Mouse (Mus musculus): Measurements from ENCODE around the gene Plekhm3. TPM values are rescaled to one million over a fixed set of nuclear protein-coding genes. Genes with fewer than 3 reads are reported as not detected.

Gene Plekhm3
- polyA plus RNA-seq, 2 experiments, result 0.58 to 0.63 TPM

DNA sequence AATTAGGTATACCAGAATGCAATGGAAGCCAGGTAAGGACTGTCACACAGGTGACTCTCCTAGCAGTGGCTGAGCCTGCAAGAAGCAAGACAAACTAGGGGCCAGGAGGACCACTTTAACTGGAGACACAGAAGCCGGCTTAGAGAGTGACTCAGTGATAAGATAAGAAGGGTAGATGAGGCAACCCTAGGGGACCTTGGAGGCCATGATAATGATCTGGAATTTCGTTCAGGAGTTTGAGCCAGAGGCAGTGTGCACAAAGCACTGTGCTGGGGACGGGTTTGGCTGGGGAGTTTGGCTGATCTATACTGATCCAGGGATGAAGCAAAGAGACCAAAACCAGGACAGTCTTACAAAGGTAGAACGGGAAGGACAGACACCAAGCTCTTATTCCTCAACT, 195.0 kb downstream of the Plekhm3 start:
- Histone ChIP-seq H3K27me3 (ENCODE audit: control insufficient read depth, insufficient read depth, low read length) (no peaks in the 10 kb centered on the region), H3K4me2 (ENCODE audit: low read depth) (no peak overlapping the region), H3K36me3 (replicated peaks; ENCODE audit: control insufficient read depth, insufficient read depth, low read depth) (no peaks in the 10 kb centered on the region), H3K9me3 (ENCODE audit: control insufficient read depth, low read length) (no peaks in the 10 kb centered on the region), H3K27ac (no peak overlapping the region), H3K9ac (replicated peaks) (no peak overlapping the region), H3K4me1 (replicated peaks; ENCODE audit: control insufficient read depth in 2 of 2, insufficient read depth in 2 of 2, low read length in 1 of 2) (peaks cover 0 to 3% of the 10 kb centered on the region in 2 experiments; a peak in 1 of 4 replicates), H3K4me3 (ENCODE audit: insufficient read depth in 1 of 2, low read depth in 2 of 2, low read length in 2 of 2) (no peak overlapping the region)
- TF ChIP-seq CTCF (IDR thresholded peaks at IDR 0.05; ENCODE audit: low read depth), result no peak
- TF ChIP-seq EP300 (IDR thresholded peaks at IDR 0.05; ENCODE audit: low read depth), result no peak
- DNase-seq (ENCODE audit: low read depth in 3 of 3, low spot score in 3 of 3), result no peak
- 34% methylated on average over 4 of the region's 4 CpGs for WGBS (ENCODE audit: insufficient replicate concordance)
- no peak for ATAC-seq (ENCODE audit: insufficient read depth)

- TF ChIP-seq EP300 (IDR thresholded peaks at IDR 0.05; ENCODE audit: low read depth) (no peak), CTCF (IDR thresholded peaks at IDR 0.05; ENCODE audit: low read depth) (no peak)
Observed at GRCm38 (mm10) chr1:64757766-64758165, 198.9 kb downstream of the Plekhm3 start.

GRCm38 (mm10) chr1:64757254-64757653, 199.4 kb downstream of the Plekhm3 start:
- H3K9ac ChIP-seq (replicated peaks), result no peak overlapping the region
- no peaks in the 10 kb centered on the region for H3K36me3 ChIP-seq (replicated peaks; ENCODE audit: control insufficient read depth, insufficient read depth, low read depth)
- no peaks in the 10 kb centered on the region for H3K9me3 ChIP-seq (ENCODE audit: control insufficient read depth, low read length)
- no peak for TF ChIP-seq CTCF (IDR thresholded peaks at IDR 0.05; ENCODE audit: low read depth)
- TF ChIP-seq EP300 (IDR thresholded peaks at IDR 0.05; ENCODE audit: low read depth), result no peak
- H3K4me1 ChIP-seq (replicated peaks; ENCODE audit: control insufficient read depth in 2 of 2, insufficient read depth in 2 of 2, low read length in 1 of 2), result peaks cover 5 to 16% of the 10 kb centered on the region in 2 experiments; a peak in 3 of 4 replicates
- ATAC-seq (ENCODE audit: insufficient read depth) (no peak), DNase-seq (ENCODE audit: low read depth in 3 of 3, low spot score in 3 of 3) (no peak)
- WGBS (ENCODE audit: insufficient replicate concordance), result 35% methylated on average over 2 of the region's 2 CpGs
- H3K27ac ChIP-seq, result no peak overlapping the region
- no peak overlapping the region for H3K4me3 ChIP-seq (ENCODE audit: insufficient read depth in 1 of 2, low read depth in 2 of 2, low read length in 2 of 2)
- no peak overlapping the region for H3K4me2 ChIP-seq (ENCODE audit: low read depth)
- H3K27me3 ChIP-seq (ENCODE audit: control insufficient read depth, insufficient read depth, low read length), result no peaks in the 10 kb centered on the region

More at GRCm38 (mm10) chr1:64757766-64758165, 198.9 kb downstream of the Plekhm3 start:
- no peaks in the 10 kb centered on the region for H3K9me3 ChIP-seq (ENCODE audit: control insufficient read depth, low read length)
- no peak overlapping the region for H3K4me2 ChIP-seq (ENCODE audit: low read depth)
- H3K27me3 ChIP-seq (ENCODE audit: control insufficient read depth, insufficient read depth, low read length), result no peaks in the 10 kb centered on the region
- WGBS (ENCODE audit: insufficient replicate concordance), result 63% methylated on average over 5 of the region's 5 CpGs
- H3K4me1 ChIP-seq (replicated peaks; ENCODE audit: control insufficient read depth in 2 of 2, insufficient read depth in 2 of 2, low read length in 1 of 2), result peaks cover 5 to 16% of the 10 kb centered on the region in 2 experiments; a peak in 3 of 4 replicates
- H3K27ac ChIP-seq, result no peak overlapping the region
- ATAC-seq (ENCODE audit: insufficient read depth) (no peak), DNase-seq (ENCODE audit: low read depth in 3 of 3, low spot score in 3 of 3) (no peak)
- no peak overlapping the region for H3K4me3 ChIP-seq (ENCODE audit: insufficient read depth in 1 of 2, low read depth in 2 of 2, low read length in 2 of 2)
- no peaks in the 10 kb centered on the region for H3K36me3 ChIP-seq (replicated peaks; ENCODE audit: control insufficient read depth, insufficient read depth, low read depth)
- no peak overlapping the region for H3K9ac ChIP-seq (replicated peaks)

DNA sequence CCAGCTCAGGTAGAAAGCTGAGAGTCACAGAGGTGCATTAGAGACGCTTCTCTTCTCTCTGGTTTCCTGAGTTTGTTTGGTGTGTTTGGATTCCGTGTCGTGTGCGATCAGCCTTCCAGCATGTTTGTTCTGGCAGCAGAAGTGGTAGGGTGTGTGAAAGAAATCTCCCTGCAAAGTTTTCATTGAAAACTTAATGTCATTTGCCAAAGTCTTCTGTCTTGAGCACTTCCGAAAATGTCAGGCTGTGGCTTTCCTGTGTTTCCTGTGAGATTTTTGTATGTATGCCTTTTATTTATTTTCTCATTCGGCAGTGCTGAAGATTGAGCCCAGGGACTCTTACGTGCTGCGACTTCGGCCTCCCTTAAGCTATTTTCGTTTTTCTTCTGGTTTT, 200.0 kb downstream of the Plekhm3 start:
- no peak overlapping the region for H3K27ac ChIP-seq
- H3K9me3 ChIP-seq (ENCODE audit: control insufficient read depth, low read length), result no peaks in the 10 kb centered on the region
- WGBS (ENCODE audit: insufficient replicate concordance), result 21% methylated on average over 10 of the region's 10 CpGs
- no peaks in the 10 kb centered on the region for H3K36me3 ChIP-seq (replicated peaks; ENCODE audit: control insufficient read depth, insufficient read depth, low read depth)
- ATAC-seq (ENCODE audit: insufficient read depth) (no peak), DNase-seq (ENCODE audit: low read depth in 3 of 3, low spot score in 3 of 3) (no peak)
- H3K4me2 ChIP-seq (ENCODE audit: low read depth), result no peak overlapping the region
- H3K4me1 ChIP-seq (replicated peaks; ENCODE audit: control insufficient read depth in 2 of 2, insufficient read depth in 2 of 2, low read length in 1 of 2), result peaks cover 5 to 16% of the 10 kb centered on the region in 2 experiments; a peak in 3 of 4 replicates
- no peaks in the 10 kb centered on the region for H3K27me3 ChIP-seq (ENCODE audit: control insufficient read depth, insufficient read depth, low read length)
- TF ChIP-seq CTCF (IDR thresholded peaks at IDR 0.05; ENCODE audit: low read depth), result no peak
- no peak for TF ChIP-seq EP300 (IDR thresholded peaks at IDR 0.05; ENCODE audit: low read depth)
- no peak overlapping the region for H3K4me3 ChIP-seq (ENCODE audit: insufficient read depth in 1 of 2, low read depth in 2 of 2, low read length in 2 of 2)
- no peak overlapping the region for H3K9ac ChIP-seq (replicated peaks)

DNA sequence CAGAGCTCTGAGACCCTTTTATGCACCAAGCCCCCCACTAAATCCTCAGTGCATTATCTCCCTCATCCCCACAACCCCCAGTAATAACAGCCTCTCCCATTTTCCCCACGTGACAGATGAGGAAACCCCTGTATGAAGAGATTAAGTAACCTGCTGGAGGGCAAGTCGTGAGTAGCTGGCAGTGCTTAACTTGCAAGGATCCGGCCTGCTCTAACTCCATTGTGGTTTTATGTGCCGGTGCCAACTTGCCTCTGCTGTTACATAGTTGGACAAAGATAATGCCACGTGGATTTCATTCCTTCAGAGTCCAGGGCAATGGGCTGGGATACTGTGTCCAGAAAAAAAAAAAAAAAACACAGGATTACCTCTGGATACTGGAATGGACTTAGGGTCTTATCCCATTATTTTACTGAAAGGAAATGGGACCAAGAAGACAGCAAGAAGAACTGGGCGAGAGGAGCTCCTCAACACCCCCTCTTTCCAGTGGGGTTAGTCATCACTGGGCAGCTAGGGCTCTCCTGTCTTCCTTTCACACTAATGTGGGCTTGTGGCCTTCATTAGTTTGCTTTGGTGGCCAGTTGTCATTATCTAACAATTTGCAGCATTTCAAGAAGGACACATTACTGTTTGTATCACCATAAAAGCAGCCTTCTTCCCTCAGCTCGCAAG, 200.5 kb downstream of the Plekhm3 start:
- 16% methylated on average over 7 of the region's 7 CpGs for WGBS (ENCODE audit: insufficient replicate concordance)
- Histone ChIP-seq H3K9ac (replicated peaks) (no peak overlapping the region), H3K4me3 (ENCODE audit: insufficient read depth in 1 of 2, low read depth in 2 of 2, low read length in 2 of 2) (no peak overlapping the region), H3K4me1 (replicated peaks; ENCODE audit: control insufficient read depth in 2 of 2, insufficient read depth in 2 of 2, low read length in 1 of 2) (peaks cover 5 to 16% of the 10 kb centered on the region in 2 experiments; a peak in 3 of 4 replicates), H3K27me3 (ENCODE audit: control insufficient read depth, insufficient read depth, low read length) (no peaks in the 10 kb centered on the region), H3K4me2 (ENCODE audit: low read depth) (no peak overlapping the region), H3K36me3 (replicated peaks; ENCODE audit: control insufficient read depth, insufficient read depth, low read depth) (no peaks in the 10 kb centered on the region), H3K27ac (no peak overlapping the region), H3K9me3 (ENCODE audit: control insufficient read depth, low read length) (no peaks in the 10 kb centered on the region)
- ATAC-seq (ENCODE audit: insufficient read depth) (no peak), DNase-seq (ENCODE audit: low read depth in 3 of 3, low spot score in 3 of 3) (no peak)
- TF ChIP-seq EP300 (IDR thresholded peaks at IDR 0.05; ENCODE audit: low read depth), result no peak
- TF ChIP-seq CTCF (IDR thresholded peaks at IDR 0.05; ENCODE audit: low read depth), result no peak

Measured in liver, embryonic 14.5 days (tissue).